Mouse (Mus musculus): ENCODE measurements around the gene Cacng6.
"Not testable (repeated sequence)": the region's sequence is repeated elsewhere in the genome, so short reads cannot be mapped to it uniquely, and the experiment has no call there.

Cacng6 gene

GRCm38 (mm10) chr7:3423895-3424294, at the start of gene Cacng6:
Gene Cacng6 (plus strand): TSS chr7:3424195.
- in situ Hi-C loops (cut with MboI, MseI): no loop called here

DNA sequence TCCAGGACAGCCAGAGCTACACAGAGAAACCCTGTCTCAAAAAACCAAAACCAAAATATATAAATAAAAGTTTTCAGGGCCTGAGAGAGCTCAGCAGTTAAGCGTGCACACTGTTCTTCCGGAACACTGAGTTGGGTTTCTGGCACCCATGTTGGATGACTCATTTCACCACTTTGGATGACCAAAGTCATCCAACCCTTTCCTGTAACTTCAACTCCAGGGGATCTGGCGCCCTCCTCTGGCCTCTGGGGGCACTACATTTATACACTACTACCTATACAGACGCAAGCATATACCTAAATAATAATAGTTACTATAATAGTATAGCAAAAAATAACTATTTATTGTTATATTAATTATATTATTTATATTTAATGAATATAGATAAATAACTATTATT, 47.2 kb upstream of the Cacng6 start:
- in situ Hi-C loops (cut with MboI, MseI): no loop called here

DNA sequence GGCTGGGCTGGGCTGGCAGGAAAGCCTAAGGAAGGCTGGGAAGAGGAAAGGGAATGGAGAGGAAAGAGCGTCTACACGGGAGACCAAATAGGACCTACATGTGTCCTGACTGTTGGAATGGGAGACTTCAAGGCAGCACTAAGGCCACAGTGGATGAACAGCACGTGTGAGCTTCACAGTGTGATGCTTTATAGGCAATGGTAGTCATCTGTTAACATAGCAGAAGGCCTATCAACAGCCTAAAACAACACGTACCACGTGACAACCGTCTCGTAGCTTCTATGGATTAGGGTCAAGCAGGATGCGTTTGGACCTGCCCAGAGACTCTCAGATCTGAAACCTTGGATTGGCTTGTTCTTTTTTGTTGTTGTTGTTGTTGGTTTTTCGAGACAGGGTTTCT, 41.9 kb upstream of the Cacng6 start:
- in situ Hi-C loops (cut with MboI, MseI): no loop called here

GRCm38 (mm10) chr7:3384807-3385319, 39.1 kb upstream of the Cacng6 start:
- in situ Hi-C loops (cut with MboI, MseI): no loop called here

- in situ Hi-C loops (cut with MboI, MseI): no loop called here
Observed at GRCm38 (mm10) chr7:3386036-3386730, 37.8 kb upstream of the Cacng6 start.

- in situ Hi-C loops (cut with MboI, MseI): no loop called here
Observed at GRCm38 (mm10) chr7:3387761-3388160, 36.2 kb upstream of the Cacng6 start.

GRCm38 (mm10) chr7:3388885-3389284, 35.1 kb upstream of the Cacng6 start:
- in situ Hi-C loops (cut with MboI, MseI): no loop called here

DNA sequence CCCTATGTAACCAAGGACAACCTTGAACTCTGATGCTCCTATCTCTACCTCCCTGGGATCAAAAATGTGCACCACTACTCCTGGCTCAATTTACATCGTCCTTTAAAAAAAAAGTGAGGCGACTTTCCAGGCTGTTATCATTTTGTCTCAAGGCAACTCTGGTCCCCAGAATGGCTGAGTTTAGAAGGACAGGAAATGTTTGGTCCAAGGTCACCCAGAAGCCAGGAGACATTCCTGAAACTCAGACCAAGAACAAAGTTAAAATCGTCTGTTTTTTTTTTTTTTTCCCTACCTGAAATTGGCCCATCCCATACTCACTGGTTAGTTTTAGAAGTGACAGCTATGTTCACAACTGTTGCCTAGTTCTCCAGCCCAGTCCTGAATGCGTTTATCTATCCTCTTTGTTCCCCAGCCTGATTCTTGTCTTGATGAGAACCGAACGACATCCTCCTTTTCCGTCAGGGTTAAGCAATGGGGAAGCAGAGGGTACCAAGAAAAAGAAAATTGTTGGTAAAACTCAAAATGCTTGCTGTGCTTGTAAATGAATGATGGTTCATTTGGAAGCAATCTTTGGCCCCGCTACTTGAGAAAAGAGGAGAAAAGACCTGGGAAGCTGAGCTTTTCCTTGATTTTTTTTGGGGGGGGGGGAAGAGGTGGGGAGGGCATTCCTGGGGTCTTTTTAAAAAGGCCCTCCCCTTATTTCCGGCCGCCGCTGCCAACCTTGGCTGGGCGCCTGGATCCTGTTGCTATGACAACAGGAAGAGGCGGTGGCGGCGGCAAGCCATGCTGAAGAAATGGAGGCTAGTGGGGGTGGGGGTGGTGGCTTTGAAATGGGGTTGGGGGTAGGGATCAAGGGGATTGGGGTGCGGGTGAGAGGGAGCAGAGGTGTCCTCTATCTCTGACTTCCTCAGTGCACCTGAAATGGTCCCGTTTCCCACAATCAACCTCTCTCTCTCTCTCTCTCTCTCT, 34.3 kb upstream of the Cacng6 start:
- in situ Hi-C loops (cut with MboI, MseI): no loop called here

DNA sequence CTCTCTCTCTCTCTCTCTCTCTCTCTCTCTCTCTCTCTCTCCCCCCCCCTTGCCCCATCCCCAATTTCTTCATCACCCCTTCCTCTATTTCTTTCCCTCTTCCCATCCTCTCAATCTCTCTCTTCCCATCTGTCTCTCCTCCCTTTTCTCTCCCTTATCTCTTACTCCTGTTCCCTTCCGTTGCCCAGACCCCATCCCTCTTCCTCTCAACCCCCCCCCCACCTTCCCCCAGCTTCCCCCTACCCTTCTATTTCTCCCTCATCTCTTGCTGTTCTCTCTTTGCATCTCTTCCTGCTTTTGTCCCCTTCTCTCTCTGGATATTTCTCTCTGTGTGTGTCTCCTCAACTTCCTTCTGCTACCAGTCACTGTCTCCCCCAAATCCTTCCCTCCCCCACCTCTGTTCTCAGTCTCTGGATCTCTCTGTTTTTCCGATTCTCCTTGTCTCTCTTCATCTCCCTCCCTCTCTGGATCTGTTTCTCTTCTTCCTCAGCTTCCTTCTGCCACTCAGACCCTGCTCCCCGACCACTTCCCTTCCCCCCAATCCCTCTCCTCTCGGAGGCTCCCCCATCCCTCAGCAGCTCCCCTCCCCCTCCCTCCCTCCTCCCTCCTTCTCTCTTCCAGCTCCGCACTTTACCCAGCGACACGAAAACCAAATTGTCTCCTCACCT, 33.4 kb upstream of the Cacng6 start, which contains the start of gene Cacng8:
Cacng8 (plus strand) TSS at position 271 of the 668 bp plus-strand sequence.
- in situ Hi-C loops (cut with MboI, MseI): no loop called here

DNA sequence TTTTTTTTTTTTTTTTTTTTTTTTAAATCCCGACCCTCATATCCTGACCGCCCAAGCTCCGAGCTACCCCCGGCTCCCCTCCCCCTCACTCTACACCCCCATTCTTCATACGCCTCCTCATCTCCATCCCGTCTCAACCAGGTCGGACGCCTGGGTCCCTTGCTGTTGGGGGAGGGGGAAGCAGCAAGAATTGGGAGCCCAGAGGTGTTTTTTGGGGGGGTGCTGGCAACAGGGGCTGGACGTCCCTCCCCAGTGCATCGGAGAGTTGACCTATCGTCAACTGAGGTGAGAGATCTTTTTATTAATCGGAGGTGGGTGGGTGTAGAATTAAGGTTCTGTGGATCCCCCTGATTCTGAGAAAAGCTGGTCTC, 32.9 kb upstream of the Cacng6 start:
- in situ Hi-C loops (cut with MboI, MseI): no loop called here

GRCm38 (mm10) chr7:3391809-3392208, 32.2 kb upstream of the Cacng6 start:
- in situ Hi-C loops (cut with MboI, MseI): no loop called here

- in situ Hi-C loops (cut with MboI, MseI): no loop called here
Observed at GRCm38 (mm10) chr7:3397355-3397754, 26.6 kb upstream of the Cacng6 start.

GRCm38 (mm10) chr7:3397797-3398196, 26.2 kb upstream of the Cacng6 start:
- in situ Hi-C loops (cut with MboI, MseI): no loop called here

DNA sequence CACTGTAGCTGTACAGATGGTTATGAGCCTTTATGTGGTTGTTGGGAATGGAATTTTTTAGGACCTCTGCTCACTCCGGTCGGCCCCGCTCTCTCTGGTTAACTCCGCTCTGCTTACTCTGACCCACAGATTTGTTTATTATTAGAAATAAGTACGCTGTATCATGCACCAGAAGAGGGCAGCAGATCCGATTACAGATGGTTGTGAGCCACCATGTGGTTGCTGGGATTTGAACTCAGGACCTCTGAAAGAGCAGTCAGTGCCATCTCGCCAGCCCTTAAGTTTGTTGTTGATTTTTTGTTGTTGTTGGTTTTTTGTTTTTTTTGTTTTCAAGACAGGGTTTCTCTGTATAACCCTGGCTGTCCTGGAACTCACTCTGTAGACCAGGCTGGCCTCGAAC, 25.6 kb upstream of the Cacng6 start:
- in situ Hi-C loops (cut with MboI, MseI): not testable (repeated sequence)

DNA sequence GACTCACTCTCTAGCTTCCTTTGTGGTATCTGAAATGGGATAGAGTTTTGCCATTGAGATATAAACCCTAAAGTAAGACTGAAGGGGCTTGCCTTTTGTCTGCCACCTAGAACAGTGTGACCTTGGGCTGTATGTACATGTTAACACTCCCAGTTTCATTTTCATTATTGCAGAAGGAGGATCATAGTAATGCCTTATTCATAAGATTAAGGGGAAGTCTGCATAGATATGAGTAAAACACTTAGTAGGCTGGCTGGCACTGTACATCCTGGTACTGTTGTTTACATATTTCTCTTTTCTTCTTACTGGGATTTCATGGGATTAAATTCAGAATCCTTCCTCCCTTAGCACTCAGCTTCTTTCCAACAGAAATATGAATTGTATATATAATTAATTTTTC, 24.1 kb upstream of the Cacng6 start:
- in situ Hi-C loops (cut with MboI, MseI): no loop called here

DNA sequence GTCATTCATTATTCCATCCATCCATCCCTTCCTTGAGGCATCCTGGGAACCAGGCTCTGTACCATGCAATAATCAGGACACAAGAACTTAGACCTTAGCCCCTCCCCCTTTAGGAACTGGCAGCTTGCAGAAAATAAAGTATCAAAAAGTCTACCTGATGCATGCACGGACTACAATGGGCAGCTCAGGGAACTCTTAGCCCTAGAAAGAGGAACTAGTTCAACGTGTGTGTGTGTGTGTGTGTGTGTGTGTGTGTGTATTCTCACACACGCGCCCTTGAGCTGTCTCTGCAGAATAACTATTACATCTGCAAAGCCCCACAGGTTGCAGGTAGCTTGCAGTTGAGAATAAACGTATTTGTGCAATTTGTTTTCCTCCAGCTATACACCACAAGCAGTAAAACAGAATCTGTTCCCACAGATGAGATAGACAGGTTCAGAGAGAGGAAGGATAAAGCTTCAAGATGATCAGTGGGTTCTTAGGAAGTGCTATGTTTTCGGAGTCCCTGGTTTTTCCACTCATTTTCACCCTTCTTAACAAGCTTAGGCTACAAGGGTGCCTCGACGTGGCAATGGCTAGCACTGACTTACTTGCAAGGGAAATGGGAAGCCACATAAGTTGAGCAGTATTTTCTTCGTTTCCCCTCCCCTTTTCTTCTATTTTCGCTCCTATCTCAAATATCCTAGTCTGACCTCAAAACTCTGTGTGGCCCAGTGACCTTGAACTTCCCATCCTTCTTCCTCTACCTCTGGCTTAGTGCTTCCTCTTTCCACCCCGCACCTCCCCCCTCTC, 14.1 kb upstream of the Cacng6 start:
- in situ Hi-C loops (cut with MboI, MseI): no loop called here

DNA sequence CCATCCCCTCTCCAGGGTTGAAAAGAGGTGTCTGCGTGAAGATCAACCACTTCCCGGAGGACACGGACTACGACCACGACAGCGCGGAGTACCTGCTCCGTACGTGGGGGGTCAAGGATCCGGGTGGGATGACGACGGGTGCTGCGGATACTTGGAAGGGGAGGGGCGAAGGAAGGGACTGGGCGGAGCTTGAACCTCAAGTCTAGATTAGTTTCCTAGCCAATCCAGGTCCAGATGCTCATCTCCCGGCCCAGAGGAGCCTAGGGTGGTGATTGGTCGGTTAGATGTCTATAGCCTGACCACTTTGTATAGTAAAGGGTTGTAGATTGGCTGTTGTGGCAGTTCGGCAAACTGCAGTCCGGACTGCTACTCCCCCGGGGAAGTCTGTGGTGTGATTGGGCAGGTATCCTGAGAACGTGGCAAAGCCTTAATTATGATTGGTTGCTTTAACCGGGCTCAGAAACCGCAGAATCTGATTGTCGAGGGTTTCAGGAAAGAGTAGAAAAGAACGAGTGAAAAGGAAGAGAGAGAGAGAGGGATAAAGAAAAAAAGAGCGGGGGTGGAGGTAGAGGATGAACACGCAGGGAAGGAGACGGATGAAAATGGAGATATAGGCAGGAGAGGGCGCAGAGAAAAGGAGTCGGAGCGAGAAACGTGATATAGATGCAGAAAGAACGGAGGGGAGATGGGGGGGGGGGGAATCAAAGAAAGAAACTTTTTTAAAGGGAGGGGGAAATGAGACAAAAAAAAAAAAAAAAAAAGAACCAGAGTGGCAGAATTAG, 12.6 kb upstream of the Cacng6 start:
- in situ Hi-C loops (cut with MboI, MseI): no loop called here

DNA sequence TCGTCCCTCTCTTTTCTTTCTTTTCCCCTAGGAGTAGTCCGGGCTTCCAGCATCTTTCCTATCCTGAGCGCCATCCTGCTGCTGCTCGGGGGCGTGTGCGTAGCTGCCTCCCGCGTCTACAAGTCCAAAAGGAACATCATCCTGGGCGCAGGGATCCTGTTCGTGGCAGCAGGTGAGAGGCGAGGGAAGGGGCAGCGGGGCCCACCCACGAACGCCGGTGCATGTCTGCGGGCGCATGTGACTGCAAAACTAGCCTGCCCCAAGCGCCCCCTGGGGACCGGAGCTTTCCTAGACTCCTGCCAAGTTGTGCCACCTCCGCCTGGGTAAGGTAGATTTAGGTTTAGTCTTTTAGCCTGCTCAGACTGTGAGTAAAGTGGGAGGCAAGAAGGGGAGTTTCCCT, 12.0 kb upstream of the Cacng6 start:
- in situ Hi-C loops (cut with MboI, MseI): no loop called here

GRCm38 (mm10) chr7:3414888-3415287, 9.1 kb upstream of the Cacng6 start:
- in situ Hi-C loops (cut with MboI, MseI): no loop called here

GRCm38 (mm10) chr7:3415378-3415777, 8.6 kb upstream of the Cacng6 start:
- in situ Hi-C loops (cut with MboI, MseI): no loop called here

All from T-helper 2 cell (primary cell).